Mouse (Mus musculus) monocyte, adult 59 days (primary cell): ENCODE measurements around the gene Ripor2. TPM values are rescaled to one million over a fixed set of nuclear protein-coding genes. Genes with fewer than 3 reads are reported as not detected.

ENCODE experiments used
- total RNA-seq, 2 experiments: library from RNA; stranded (reverse); gene quantifications; one replicate each; pipeline ENCODE4 v1.2.4; 2023

The Ripor2 gene
- total RNA-seq = 10 to 100 TPM; 66.2 to 81.1 TPM

GRCm38 (mm10) chr13:24581833-24582232 lies at the start of gene Ripor2:
Gene Ripor2, plus strand, starts transcription at chr13:24582189.

GRCm38 (mm10) chr13:24741028-24741427 lies 159.0 kb downstream of the Ripor2 start, which contains the start of gene Armh2:
Gene Armh2, plus strand, starts transcription at chr13:24741232.

GRCm38 (mm10) chr13:24761403-24762227 lies 179.6 kb downstream of the Ripor2 start, which contains the start of gene Gmnn:
Gene Gmnn, minus strand, starts transcription at chr13:24761923.

Other genes starting within 250 kb of the Ripor2 start
- not detected for gene Armh2, start 159.0 kb downstream of the Ripor2 start, total RNA-seq
- 1 to 10 TPM; 7.3 to 8.4 TPM for gene Gmnn, start 179.7 kb downstream of the Ripor2 start, total RNA-seq
- 100 to 1,000 TPM; 247 to 258 TPM for gene BC005537, start 219.5 kb downstream of the Ripor2 start, total RNA-seq
- 10 to 100 TPM; 11.9 to 12.4 TPM for gene Acot13, start 249.4 kb downstream of the Ripor2 start, total RNA-seq
- 10 to 100 TPM; 20.2 to 25.6 TPM for gene Tdp2, start 249.5 kb downstream of the Ripor2 start, total RNA-seq